Mouse (Mus musculus): ENCODE measurements at regions not wholly inside any gene's neighbourhood (a gene's known extent, or its start where the extent isn't known, plus 50 kb on each side); places are given as distances from the start of the nearest gene placed in this dataset.
"Not testable (repeated sequence)": the region's sequence is repeated elsewhere in the genome, so short reads cannot be mapped to it uniquely, and the experiment has no call there.

DNA sequence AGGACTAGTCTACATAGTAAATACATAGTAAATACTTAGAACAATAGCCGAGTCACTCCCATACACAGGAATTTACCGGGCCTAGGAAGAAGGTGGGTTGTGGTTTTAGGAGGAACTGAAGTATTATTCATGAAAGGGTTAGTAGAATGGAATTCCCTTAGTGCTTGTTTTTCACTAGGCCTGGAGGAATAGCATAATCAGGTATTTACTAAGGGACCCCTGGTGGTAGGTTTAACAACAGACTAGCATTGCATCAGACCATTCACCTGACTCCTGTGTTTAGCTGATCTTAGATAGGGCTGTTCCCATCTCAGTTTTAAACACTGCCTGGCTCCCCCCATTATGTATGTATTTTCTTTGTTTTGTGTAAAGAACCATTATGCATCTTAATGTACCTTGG is 339.0 kb downstream of the Dync2h1 start:
- not testable (repeated sequence) for H3K9ac ChIP-seq (replicated peaks; ENCODE audit: low read length); DNase-seq (ENCODE audit: low spot score); H3K4me2 ChIP-seq (ENCODE audit: low read depth, low read length); ATAC-seq; H3K4me3 ChIP-seq (ENCODE audit: low read length); H3K27me3 ChIP-seq (ENCODE audit: insufficient read depth, low read length); H3K27ac ChIP-seq; H3K36me3 ChIP-seq (ENCODE audit: insufficient read depth, low read length); H3K4me1 ChIP-seq (ENCODE audit: insufficient read depth, low read length); H3K9me3 ChIP-seq (ENCODE audit: low read length)
- WGBS = 89% methylated on average over 2 of the region's 2 CpGs

DNA sequence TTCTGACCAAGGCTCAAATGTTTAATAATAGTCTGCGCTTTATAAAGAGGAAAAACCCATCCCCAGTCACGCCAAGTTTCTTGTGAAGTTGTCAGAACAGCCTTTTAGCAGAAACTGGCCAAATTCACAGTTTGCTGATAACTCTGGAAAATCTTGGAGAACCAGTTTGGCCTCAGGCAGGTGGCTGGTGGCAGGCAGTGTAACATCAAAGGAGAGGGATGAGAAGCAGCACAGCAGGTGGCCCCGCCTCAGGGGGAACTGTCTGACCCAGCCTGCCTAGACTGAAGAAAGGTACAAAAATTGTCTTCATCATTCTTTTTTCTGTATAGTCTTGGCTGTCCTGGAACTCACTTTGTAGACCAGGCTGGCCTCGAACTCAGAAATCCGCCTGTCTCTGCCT is 349.3 kb downstream of the Dync2h1 start:
- H3K9me3 ChIP-seq (ENCODE audit: low read length); H3K36me3 ChIP-seq (ENCODE audit: insufficient read depth, low read length); H3K27me3 ChIP-seq (ENCODE audit: insufficient read depth, low read length); H3K4me3 ChIP-seq (ENCODE audit: low read length); H3K4me2 ChIP-seq (ENCODE audit: low read depth, low read length); ATAC-seq; H3K4me1 ChIP-seq (ENCODE audit: insufficient read depth, low read length); H3K27ac ChIP-seq; H3K9ac ChIP-seq (replicated peaks; ENCODE audit: low read length); DNase-seq (ENCODE audit: low spot score): not testable (repeated sequence)
- WGBS = 84% methylated on average over 5 of the region's 5 CpGs

DNA sequence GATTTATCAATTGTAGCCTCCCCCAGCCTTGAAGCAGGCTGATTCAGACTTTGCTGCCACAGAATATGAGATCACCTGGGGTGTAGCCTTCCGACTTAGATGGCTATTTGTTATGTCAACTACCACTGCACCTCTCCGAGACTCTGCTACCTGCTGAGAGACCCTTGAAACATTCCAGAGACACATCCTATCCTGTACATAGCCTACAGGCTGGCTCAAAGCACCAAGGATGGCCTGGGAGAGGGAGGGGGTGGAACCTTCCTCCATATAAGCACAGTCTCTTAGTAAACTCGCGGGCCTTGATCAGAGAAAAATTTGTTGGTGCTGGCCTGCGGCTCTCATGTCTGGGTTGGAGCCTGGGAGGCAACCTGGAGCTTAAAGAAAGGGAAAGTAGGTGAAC is 349.8 kb downstream of the Dync2h1 start:
- Histone ChIP-seq H3K4me3 (ENCODE audit: low read length) (no peak overlapping the region), H3K4me2 (ENCODE audit: low read depth, low read length) (no peak overlapping the region), H3K4me1 (ENCODE audit: insufficient read depth, low read length) (no peaks in the 10 kb centered on the region), H3K27me3 (ENCODE audit: insufficient read depth, low read length) (no peaks in the 10 kb centered on the region), H3K27ac (no peak overlapping the region), H3K9me3 (ENCODE audit: low read length) (no peaks in the 10 kb centered on the region), H3K36me3 (ENCODE audit: insufficient read depth, low read length) (no peaks in the 10 kb centered on the region), H3K9ac (replicated peaks; ENCODE audit: low read length) (no peak overlapping the region)
- no peak for DNase-seq (ENCODE audit: low spot score)
- no peak for TF ChIP-seq CTCF (IDR thresholded peaks at IDR 0.05; ENCODE audit: low read depth)
- ATAC-seq = no peak
- 74% methylated on average over 5 of the region's 5 CpGs for WGBS

DNA sequence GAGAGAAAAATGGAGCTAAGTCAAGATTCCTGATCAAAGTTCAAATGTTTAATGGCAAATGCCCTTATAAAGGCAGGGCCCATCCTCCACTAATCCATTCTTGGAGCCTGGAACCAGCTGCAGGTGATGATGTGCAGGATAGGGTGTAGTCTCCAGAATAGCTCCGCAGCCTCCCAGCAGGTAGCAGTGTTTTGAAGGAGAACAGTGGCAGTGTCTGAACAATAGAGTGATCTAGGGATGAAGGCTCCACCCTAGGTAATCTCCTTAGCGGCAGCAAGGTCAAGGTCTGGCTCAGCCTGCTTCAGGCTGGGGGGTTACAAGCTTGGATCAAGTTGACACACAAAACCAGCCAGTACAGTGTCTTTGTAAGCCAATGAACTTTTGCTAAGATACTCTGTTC is 351.4 kb downstream of the Dync2h1 start:
- no peak for ATAC-seq
- no peak for TF ChIP-seq CTCF (IDR thresholded peaks at IDR 0.05; ENCODE audit: low read depth)
- Histone ChIP-seq H3K4me2 (ENCODE audit: low read depth, low read length) (no peak overlapping the region), H3K9me3 (ENCODE audit: low read length) (no peaks in the 10 kb centered on the region), H3K4me3 (ENCODE audit: low read length) (no peak overlapping the region), H3K27me3 (ENCODE audit: insufficient read depth, low read length) (no peaks in the 10 kb centered on the region), H3K4me1 (ENCODE audit: insufficient read depth, low read length) (no peaks in the 10 kb centered on the region), H3K9ac (replicated peaks; ENCODE audit: low read length) (no peak overlapping the region), H3K36me3 (ENCODE audit: insufficient read depth, low read length) (no peaks in the 10 kb centered on the region), H3K27ac (no peak overlapping the region)
- WGBS = 44% methylated on average over 2 of the region's 2 CpGs
- no peak for DNase-seq (ENCODE audit: low spot score)

GRCm38 (mm10) chr9:6831642-6832041 is 352.6 kb downstream of the Dync2h1 start:
- not testable (repeated sequence) for H3K27ac ChIP-seq; H3K9me3 ChIP-seq (ENCODE audit: low read length); H3K27me3 ChIP-seq (ENCODE audit: insufficient read depth, low read length); DNase-seq (ENCODE audit: low spot score); ATAC-seq; H3K9ac ChIP-seq (replicated peaks; ENCODE audit: low read length); H3K36me3 ChIP-seq (ENCODE audit: insufficient read depth, low read length); H3K4me1 ChIP-seq (ENCODE audit: insufficient read depth, low read length); H3K4me3 ChIP-seq (ENCODE audit: low read length); H3K4me2 ChIP-seq (ENCODE audit: low read depth, low read length)
- WGBS = 44% methylated on average over 6 of the region's 6 CpGs

DNA sequence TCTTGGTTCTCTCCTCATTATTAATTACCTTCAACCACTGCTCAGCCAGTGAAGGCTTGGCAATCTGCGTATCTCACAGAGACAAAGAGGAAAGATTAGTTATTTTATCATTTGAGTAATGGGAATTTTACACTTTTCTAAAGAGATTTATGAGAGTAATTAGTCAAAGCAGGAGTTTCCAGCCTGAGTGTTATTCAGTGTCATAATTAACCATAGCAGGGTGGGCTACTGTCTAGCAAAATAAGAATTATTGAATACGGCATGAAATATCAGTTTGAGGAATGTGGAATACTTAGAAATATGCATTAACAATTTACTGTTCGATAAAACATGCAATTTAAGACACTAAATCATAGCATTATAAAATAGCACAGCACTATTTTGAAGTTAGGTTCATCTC is 357.7 kb downstream of the Dync2h1 start:
- H3K4me3 ChIP-seq (ENCODE audit: low read length) = no peak overlapping the region
- DNase-seq (ENCODE audit: low spot score) = no peak
- H3K9ac ChIP-seq (replicated peaks; ENCODE audit: low read length) = no peak overlapping the region
- no peaks in the 10 kb centered on the region for H3K36me3 ChIP-seq (ENCODE audit: insufficient read depth, low read length)
- no peaks in the 10 kb centered on the region for H3K9me3 ChIP-seq (ENCODE audit: low read length)
- 70% methylated on average over 3 of the region's 3 CpGs for WGBS
- no peak for TF ChIP-seq CTCF (IDR thresholded peaks at IDR 0.05; ENCODE audit: low read depth)
- no peaks in the 10 kb centered on the region for H3K4me1 ChIP-seq (ENCODE audit: insufficient read depth, low read length)
- H3K4me2 ChIP-seq (ENCODE audit: low read depth, low read length) = no peak overlapping the region
- no peak overlapping the region for H3K27ac ChIP-seq
- no peaks in the 10 kb centered on the region for H3K27me3 ChIP-seq (ENCODE audit: insufficient read depth, low read length)
- no peak for ATAC-seq

- no peak overlapping the region for H3K9ac ChIP-seq (replicated peaks; ENCODE audit: low read length)
- no peaks in the 10 kb centered on the region for H3K9me3 ChIP-seq (ENCODE audit: low read length)
- no peaks in the 10 kb centered on the region for H3K36me3 ChIP-seq (ENCODE audit: insufficient read depth, low read length)
- H3K4me1 ChIP-seq (ENCODE audit: insufficient read depth, low read length) = no peaks in the 10 kb centered on the region
- H3K27ac ChIP-seq = no peak overlapping the region
- TF ChIP-seq CTCF (IDR thresholded peaks at IDR 0.05; ENCODE audit: low read depth) = no peak
- DNase-seq (ENCODE audit: low spot score) = no peak
- H3K4me3 ChIP-seq (ENCODE audit: low read length) = no peak overlapping the region
- no peaks in the 10 kb centered on the region for H3K27me3 ChIP-seq (ENCODE audit: insufficient read depth, low read length)
- ATAC-seq = no peak
- H3K4me2 ChIP-seq (ENCODE audit: low read depth, low read length) = no peak overlapping the region
Observed at GRCm38 (mm10) chr9:6825609-6826008, 358.6 kb downstream of the Dync2h1 start.

DNA sequence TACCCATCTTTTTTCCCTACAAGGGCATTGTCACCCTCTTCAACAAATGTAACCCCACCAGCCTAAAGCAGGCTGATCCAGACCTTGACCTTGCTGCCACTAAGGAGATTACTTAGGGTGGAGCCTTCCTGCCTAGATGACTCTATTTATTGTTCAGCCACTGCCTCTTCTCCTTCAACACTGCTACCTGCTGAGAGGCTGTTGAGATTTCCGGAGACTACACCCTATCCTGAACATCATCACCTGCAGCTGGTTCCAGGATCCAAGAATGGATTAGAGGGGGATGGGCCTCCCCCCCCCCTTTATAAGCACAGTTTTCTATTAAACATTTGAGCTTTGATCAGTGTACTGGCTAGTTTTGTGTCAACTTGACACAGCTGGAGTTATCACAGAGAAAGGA is 360.3 kb downstream of the Dync2h1 start:
- not testable (repeated sequence) for H3K4me3 ChIP-seq (ENCODE audit: low read length); H3K4me1 ChIP-seq (ENCODE audit: insufficient read depth, low read length); H3K27ac ChIP-seq; ATAC-seq; H3K36me3 ChIP-seq (ENCODE audit: insufficient read depth, low read length); H3K27me3 ChIP-seq (ENCODE audit: insufficient read depth, low read length); DNase-seq (ENCODE audit: low spot score); H3K4me2 ChIP-seq (ENCODE audit: low read depth, low read length); H3K9me3 ChIP-seq (ENCODE audit: low read length); H3K9ac ChIP-seq (replicated peaks; ENCODE audit: low read length)
- WGBS = 59% methylated on average over 1 of the region's 1 CpGs
